ENCODE assay signal across 19 mouse cellular contexts in genomic region chr2:38943161-38943560, GRCm38 (mm10). TPM values are rescaled to one million over a fixed set of nuclear protein-coding genes. Genes with fewer than 3 reads are reported as not detected.
DNase-seq lines count a peak whose midpoint lies in the region; ATAC-seq and TF ChIP-seq lines count a peak whose summit lies in the region.
"Had no signal": no experiment of that assay in that cellular context is flagged by ENCODE, and none has a peak within 500 bp of the region (broad histone marks: within the 10 kb centered on the region; RNA-seq: fewer than 3 reads in every experiment).

No protein-coding gene starts in this region.

- no peaks in the 10 kb centered on the region for H3K27me3 ChIP-seq in forebrain, postnatal 0 days (ENCODE audit: insufficient read depth, low read length)
- no peaks in the 10 kb centered on the region for H3K27me3 ChIP-seq in forebrain, embryonic 15.5 days
- H3K27me3 ChIP-seq: embryonic facial prominence, embryonic 12.5 days; forebrain, embryonic 13.5 days had no signal

- 74% methylated on average over 5 of the region's 5 CpGs for WGBS in forebrain, postnatal 0 days
- WGBS in forebrain, embryonic 15.5 days: 85% methylated on average over 5 of the region's 5 CpGs

- ATAC-seq in forebrain, postnatal 0 days: no peak
- no peak for ATAC-seq in forebrain, embryonic 15.5 days (replicated peaks)
- ATAC-seq: forebrain, embryonic 13.5 days; forebrain, embryonic 16.5 days had no signal

- H3K4me2 ChIP-seq in forebrain, postnatal 0 days (ENCODE audit: low read depth): no peak overlapping the region
- H3K4me2 ChIP-seq in forebrain, embryonic 15.5 days (replicated peaks): no peak overlapping the region
- H3K4me2 ChIP-seq: embryonic facial prominence, embryonic 12.5 days; forebrain, embryonic 13.5 days had no signal

- intact Hi-C loops in gastrocnemius, adult 2 months (cut with DNase I): no loop called here
- intact Hi-C loops in gastrocnemius, postnatal 14 days (cut with DNase I; ENCODE audit: low total_unique reads): no loop called here

- H3K9me3 ChIP-seq in forebrain, postnatal 0 days (ENCODE audit: low read length): no peaks in the 10 kb centered on the region
- H3K9me3 ChIP-seq in forebrain, embryonic 15.5 days: no peaks in the 10 kb centered on the region
- H3K9me3 ChIP-seq: embryonic facial prominence, embryonic 10.5 days; embryonic facial prominence, embryonic 12.5 days; forebrain, embryonic 13.5 days had no signal

- no peaks in the 10 kb centered on the region for H3K4me1 ChIP-seq in forebrain, postnatal 0 days (ENCODE audit: insufficient read depth)
- no peaks in the 10 kb centered on the region for H3K4me1 ChIP-seq in forebrain, embryonic 15.5 days
- H3K4me1 ChIP-seq: embryonic facial prominence, embryonic 10.5 days; embryonic facial prominence, embryonic 12.5 days; forebrain, embryonic 13.5 days had no signal

- peak; percentile 15 for DNase-seq in forebrain, postnatal 0 days
- DNase-seq in gastrocnemius, adult 2 months: no peak
- no peak for DNase-seq in gastrocnemius, postnatal 14 days
- DNase-seq in testis, postnatal 10 days (ENCODE audit: low spot score): peak; percentile 27
- DNase-seq in testis, postnatal 14 days (ENCODE audit: low spot score): no peak
- DNase-seq in lung, postnatal 4 days: no peak
- DNase-seq: adrenal gland, adult 8-10 months; adrenal gland, postnatal 36 days; cerebellum, adult 11-12 months; cerebellum, adult 2 months; cerebellum, adult 9-10 months; cerebellum, postnatal 10 days; cerebellum, postnatal 25 days had no signal

- no peaks in the 10 kb centered on the region for H3K36me3 ChIP-seq in forebrain, postnatal 0 days (ENCODE audit: insufficient read depth)
- H3K36me3 ChIP-seq in forebrain, embryonic 15.5 days: no peaks in the 10 kb centered on the region
- H3K36me3 ChIP-seq: embryonic facial prominence, embryonic 10.5 days; embryonic facial prominence, embryonic 12.5 days had no signal

- no peak overlapping the region for H3K27ac ChIP-seq in forebrain, postnatal 0 days (ENCODE audit: low read depth, low read length)
- no peak overlapping the region for H3K27ac ChIP-seq in forebrain, embryonic 15.5 days (replicated peaks)
- H3K27ac ChIP-seq in gastrocnemius, adult 2 months: peak overlapping the region; percentile 35; the same call in 1 of the 2 replicates
- H3K27ac ChIP-seq: embryonic facial prominence, embryonic 10.5 days; embryonic facial prominence, embryonic 12.5 days; forebrain, embryonic 13.5 days had no signal

- no peak for TF ChIP-seq CTCF in forebrain, postnatal 0 days (IDR thresholded peaks at IDR 0.05; ENCODE audit: low read depth)
- TF ChIP-seq CTCF in gastrocnemius, adult 2 months (IDR thresholded peaks at IDR 0.05): no peak

- no peak overlapping the region for H3K4me3 ChIP-seq in forebrain, postnatal 0 days (ENCODE audit: low read depth, low read length)
- H3K4me3 ChIP-seq in forebrain, embryonic 15.5 days: no peak overlapping the region
- no peak overlapping the region for H3K4me3 ChIP-seq in gastrocnemius, adult 2 months
- H3K4me3 ChIP-seq: embryonic facial prominence, embryonic 10.5 days; embryonic facial prominence, embryonic 12.5 days; forebrain, embryonic 13.5 days had no signal

- H3K9ac ChIP-seq in forebrain, postnatal 0 days: no peak overlapping the region
- H3K9ac ChIP-seq in forebrain, embryonic 15.5 days (replicated peaks): no peak overlapping the region
- H3K9ac ChIP-seq: embryonic facial prominence, embryonic 12.5 days; forebrain, embryonic 13.5 days had no signal

RNA-seq across cellular contexts. Expression of gene Olfml2a, which starts 11.4 kb away (rescaled TPM):
- total RNA-seq in forebrain, postnatal 0 days (2014; rRNA removed): 6.6 and 11.6 TPM in 2 replicates
- polyA plus RNA-seq in forebrain, postnatal 0 days (2015; fragmentation: Nextera tagmentation; extraction: Ambion mirVana): 2.8 and 3.2 TPM in 2 replicates
- polyA plus RNA-seq in forebrain, embryonic 15.5 days (2015; fragmentation: Nextera tagmentation; extraction: Ambion mirVana): 1.7 and 1.8 TPM in 2 replicates
- total RNA-seq in gastrocnemius, adult 2 months (2021): 1 to 10 TPM; 4.2 to 6.6 TPM
- 10 to 100 TPM; 13.7 to 18.8 TPM for total RNA-seq in gastrocnemius, postnatal 14 days (2021)
- polyA plus RNA-seq: C2C12 had no signal

RNA-seq across cellular contexts. Expression of gene Nr6a1, which starts 15.7 kb away (rescaled TPM):
- total RNA-seq in forebrain, postnatal 0 days (2014; rRNA removed): 2.1 and 4.6 TPM in 2 replicates
- 0.48 and 0.62 TPM in 2 replicates for polyA plus RNA-seq in forebrain, postnatal 0 days (2015; fragmentation: Nextera tagmentation; extraction: Ambion mirVana)
- 1.1 and 1.7 TPM in 2 replicates for polyA plus RNA-seq in forebrain, embryonic 15.5 days (2015; fragmentation: Nextera tagmentation; extraction: Ambion mirVana)
- 1 to 10 TPM; 3.4 to 4.8 TPM for total RNA-seq in gastrocnemius, adult 2 months (2021)
- 1 to 10 TPM; 1.5 to 2.1 TPM for total RNA-seq in gastrocnemius, postnatal 14 days (2021)

RNA-seq across cellular contexts. Expression of gene Wdr38, which starts 54.1 kb away (rescaled TPM):
- 0.43 and 1.4 TPM in 2 replicates for total RNA-seq in forebrain, postnatal 0 days (2014; rRNA removed)
- 0.38 and 0.64 TPM in 2 replicates for polyA plus RNA-seq in forebrain, postnatal 0 days (2015; fragmentation: Nextera tagmentation; extraction: Ambion mirVana)
- 1.9 and 2.0 TPM in 2 replicates for polyA plus RNA-seq in forebrain, embryonic 15.5 days (2015; fragmentation: Nextera tagmentation; extraction: Ambion mirVana)
- under 1 TPM in 1 of 2 experiments, not detected in 1; 0.08 TPM for total RNA-seq in gastrocnemius, adult 2 months (2021)
- total RNA-seq in gastrocnemius, postnatal 14 days (2021): under 1 TPM in 1 of 2 experiments, not detected in 1; 0.08 TPM

Comparison
In these comparisons a context has a peak if more than half of its experiments do, and no peak if none do; other contexts are left out.
1. DNase-seq: peak in forebrain, postnatal 0 days (single experiment) and testis, postnatal 10 days (single experiment); none in gastrocnemius, adult 2 months (single experiment), gastrocnemius, postnatal 14 days (single experiment), testis, postnatal 14 days (single experiment) and lung, postnatal 4 days (0 of 2).